Mouse (Mus musculus): ENCODE data around the gene 4930568D16Rik. TPM values are rescaled to one million over a fixed set of nuclear protein-coding genes. Genes with fewer than 3 reads are reported as not detected.

Gene 4930568D16Rik
- polyA plus RNA-seq, 3 experiments from 2014 or later = not detected

DNA sequence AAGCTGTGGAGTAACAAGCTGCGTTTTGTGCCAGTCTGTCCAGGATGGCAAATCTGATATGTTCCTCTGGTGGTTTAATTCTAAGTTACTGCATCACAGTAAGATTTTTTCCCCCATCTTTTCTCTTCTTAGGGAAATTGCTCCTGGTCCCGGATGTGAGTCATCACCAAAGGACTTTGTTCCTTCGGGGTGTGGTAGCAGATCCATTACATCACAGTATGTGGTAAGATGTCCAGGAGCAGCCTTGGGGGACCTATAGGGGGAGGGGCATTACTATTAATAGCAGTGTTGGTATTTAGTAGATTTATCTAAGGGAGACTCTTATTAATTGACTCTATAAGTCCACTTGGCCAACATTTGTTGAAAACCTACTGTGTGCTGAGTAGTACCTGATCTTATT lies 24.9 kb downstream of the 4930568D16Rik start:
- no peak for ATAC-seq

DNA sequence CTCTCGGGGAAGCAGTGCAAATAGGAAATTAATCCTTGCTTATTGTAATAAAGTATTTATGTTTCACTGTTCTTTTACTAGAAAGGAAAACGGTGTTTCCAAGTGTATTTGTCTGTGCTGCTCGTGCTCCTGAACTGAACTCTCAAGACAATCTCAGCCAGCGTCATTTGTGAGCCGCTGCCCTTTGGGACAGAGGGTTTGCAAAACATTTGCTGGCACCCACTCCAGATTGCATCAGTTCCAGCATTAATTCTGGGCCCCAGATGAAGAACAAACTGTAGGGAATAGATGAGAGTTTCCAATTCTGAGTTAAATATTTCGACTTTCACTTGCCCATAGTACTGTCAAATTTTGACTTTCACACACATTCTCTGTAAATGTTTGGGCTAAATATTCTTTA lies 28.8 kb downstream of the 4930568D16Rik start:
- no peak for ATAC-seq

DNA sequence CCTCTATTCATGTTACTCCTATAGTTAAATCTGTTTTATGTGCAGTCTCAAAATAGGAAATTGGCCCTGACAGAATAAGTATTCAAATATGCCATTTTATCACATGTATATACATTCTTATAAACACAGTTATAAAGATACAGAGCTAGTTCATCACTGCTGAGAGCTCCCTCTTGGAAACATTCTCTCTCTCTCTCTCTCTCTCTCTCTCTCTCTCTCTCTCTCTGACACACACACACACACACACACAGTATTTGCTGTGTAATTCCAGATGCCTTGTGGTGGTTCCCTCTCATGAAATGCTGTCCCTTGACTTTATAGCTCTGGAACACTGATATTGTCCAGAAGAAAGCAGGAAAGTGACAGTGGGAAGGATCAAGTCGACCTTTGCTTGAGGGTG lies 29.5 kb downstream of the 4930568D16Rik start:
- no peak for ATAC-seq

- ATAC-seq = no peak
Observed at GRCm38 (mm10) chr2:35337419-35337818, 30.1 kb downstream of the 4930568D16Rik start.

DNA sequence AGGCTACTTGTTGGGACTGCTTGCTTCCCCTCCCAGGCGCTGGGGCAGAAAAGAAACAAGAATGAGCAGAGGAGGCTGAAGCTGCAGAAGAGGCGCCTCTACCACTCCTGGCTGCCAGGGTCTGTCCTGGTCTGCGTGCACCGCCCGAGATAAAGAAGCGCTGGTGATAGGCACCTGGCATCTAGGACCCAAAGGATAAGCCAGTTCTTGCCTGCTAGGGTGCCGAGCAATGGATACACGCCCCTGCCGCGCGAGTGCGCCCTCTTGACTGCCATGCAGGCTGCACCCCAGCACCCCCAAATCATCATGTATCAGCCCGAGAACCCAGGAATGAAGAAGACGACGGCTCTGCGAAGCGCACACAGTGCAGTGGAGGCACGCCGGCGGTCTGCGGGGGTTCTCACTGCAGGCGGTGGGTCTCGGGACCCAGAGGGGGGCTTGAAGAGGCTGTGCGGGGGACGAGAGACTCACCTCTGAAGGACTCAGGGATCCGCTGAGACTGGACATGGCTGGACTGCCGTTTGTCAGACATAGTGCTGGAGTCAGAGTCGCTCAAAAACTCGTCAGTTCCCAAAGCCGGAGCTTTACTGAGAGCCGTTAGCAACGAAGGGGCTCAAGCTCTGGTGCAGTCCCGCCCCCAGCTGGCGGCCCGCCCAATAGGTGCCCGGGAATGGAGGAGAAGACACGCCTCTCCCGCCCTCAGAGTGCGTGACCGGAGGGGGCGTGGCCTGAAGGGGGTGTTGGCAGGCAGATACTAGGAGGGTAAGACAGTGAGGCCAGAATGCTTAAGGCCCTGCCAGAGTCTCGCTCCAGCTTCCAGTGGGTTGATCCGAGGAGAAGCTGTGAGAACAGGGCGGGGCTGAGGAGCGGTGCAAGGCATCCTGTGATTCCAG lies 30.9 kb downstream of the 4930568D16Rik start, which contains the start of gene Stom:
Gene Stom (minus strand): TSS at position 589 of the 893 bp plus-strand sequence.
- peak; percentile 98 for ATAC-seq

DNA sequence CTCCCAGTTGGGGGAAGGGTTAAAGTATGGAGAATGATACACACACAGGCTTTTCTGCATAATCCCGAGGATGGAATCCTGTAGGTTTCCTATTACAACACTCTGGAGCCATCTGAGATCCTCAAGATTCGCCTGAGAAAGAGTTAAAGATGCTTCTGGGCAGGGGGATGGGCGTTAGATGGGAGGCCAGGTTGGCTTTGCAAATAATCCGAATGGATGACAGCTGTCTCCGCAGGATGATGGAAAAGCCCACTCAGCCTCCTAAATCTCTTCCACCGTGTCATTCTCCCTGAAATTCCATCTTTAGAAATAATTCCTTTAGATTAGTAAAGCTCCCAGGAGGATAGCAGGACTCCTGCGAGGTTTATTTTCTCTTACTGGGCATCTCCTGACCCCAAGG lies 31.9 kb downstream of the 4930568D16Rik start:
- ATAC-seq = no peak

- no peak for ATAC-seq
Observed at GRCm38 (mm10) chr2:35333670-35334069, 33.9 kb downstream of the 4930568D16Rik start.

DNA sequence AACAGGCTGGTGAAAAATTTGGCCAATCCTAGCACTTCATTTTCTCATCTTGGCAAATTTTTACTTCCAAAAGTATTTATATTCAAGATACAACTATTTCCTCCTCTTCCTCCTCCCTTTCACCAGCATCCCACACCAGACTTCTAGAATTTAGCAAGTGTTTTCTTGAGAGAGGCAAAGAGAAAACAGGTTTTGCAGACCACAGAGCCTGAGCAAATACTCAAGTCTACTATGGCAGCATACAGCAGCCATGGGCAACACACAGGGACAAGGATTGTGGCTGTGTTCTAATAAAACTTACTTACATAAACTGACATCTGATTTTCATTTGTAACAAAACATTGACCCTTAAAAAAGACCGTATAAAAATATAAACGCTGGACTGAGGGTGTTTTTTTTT lies 36.3 kb downstream of the 4930568D16Rik start:
- no peak for ATAC-seq

DNA sequence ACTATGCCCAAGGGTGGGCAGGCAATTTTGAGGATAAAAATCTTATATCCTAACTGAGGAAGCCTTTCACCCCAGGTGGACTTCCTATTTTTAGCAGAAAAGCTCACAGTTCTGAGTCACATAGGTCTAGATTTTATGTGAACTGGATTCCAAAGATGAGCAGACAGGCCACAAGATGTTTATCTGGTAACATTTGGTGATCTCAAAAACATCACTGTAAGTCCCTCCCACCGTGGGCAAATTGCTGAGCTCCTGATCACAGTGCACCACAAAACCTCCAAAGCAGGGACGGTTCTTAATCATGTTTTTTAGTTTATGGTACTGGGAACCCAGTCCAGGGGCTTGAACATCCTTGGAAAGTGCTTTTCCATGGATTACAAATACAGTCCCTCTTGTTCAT lies 38.5 kb downstream of the 4930568D16Rik start:
- no peak for ATAC-seq

GRCm38 (mm10) chr2:35328064-35328792 lies 39.3 kb downstream of the 4930568D16Rik start:
- no peak for ATAC-seq

GRCm38 (mm10) chr2:35327583-35327982 lies 39.9 kb downstream of the 4930568D16Rik start:
- no peak for ATAC-seq

DNA sequence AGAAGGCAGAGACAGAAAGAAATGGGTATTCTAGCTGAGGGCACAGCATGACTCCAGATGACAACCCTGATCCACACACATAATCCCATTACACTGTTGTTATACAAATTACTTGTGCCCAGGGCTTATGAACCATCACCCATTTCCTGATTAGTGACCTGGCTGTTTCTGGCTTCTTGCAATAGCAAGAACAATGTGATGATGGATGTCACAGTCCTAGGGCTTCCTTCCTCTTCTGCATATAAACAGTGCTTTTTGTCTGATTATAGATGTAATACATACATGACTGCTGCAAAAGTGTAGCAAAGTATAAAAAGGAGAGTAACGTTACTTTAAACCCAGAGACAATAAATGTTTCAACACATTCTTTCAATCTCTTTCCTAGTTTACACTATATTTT lies 40.6 kb downstream of the 4930568D16Rik start:
- no peak for ATAC-seq

DNA sequence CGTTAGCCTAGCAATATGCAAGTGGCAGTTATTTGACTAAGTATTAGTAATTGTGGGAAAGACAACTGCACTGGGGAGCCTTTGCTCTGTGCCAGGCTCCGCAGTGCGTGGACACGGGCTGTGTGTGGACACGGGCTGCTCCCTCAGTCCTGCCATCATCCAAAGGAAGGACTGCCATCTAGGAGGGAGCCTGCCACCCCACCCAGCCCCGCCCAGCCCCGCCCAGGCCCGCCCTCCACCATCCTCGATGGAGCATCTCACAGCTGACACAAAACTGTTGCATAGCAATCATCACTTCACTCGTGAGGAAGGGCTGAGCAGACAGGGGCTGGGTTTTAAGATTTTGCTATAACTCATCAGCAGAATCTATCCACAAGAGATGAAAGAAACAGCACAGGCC lies 41.6 kb downstream of the 4930568D16Rik start:
- no peak for ATAC-seq

DNA sequence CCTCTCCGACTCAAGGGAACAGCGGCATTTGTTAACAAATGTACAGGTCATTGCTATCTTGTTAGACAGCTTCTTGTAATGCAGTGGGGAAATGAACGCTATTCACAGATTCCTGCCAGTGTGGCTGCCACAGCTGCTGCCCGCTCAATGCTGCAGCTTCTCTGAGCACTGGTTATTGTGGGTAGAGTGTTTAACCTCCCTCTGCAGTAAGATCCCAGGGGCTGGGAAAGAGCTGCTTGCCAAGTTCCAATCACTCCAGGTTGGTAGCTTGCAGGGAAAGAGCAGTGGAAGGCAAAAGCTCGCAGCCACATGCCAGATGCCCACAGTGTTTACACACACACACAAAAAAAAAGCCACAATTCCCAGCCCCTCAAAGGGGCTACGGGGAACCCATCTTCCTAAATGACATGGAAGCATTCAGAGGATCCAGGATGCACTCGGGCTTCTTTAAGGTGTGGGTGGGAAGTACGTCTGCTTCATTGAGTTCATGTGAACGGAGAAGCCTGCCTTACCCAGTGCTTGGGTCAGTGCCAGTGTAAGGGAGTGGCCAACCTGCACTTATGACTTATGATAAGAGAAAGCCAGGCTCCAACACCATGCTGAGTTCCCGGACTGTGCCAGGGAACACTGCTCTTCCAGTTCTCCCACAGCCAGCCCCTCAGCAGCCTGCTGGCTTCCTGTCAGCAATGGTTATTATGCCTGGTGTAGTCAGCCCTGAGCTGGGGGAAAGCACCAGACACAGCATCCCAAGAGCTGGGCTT lies 44.9 kb downstream of the 4930568D16Rik start:
- ATAC-seq = no peak

GRCm38 (mm10) chr2:35320399-35320798 lies 47.1 kb downstream of the 4930568D16Rik start:
- no peak for ATAC-seq

GRCm38 (mm10) chr2:35318405-35318804 lies 49.1 kb downstream of the 4930568D16Rik start:
- ATAC-seq = no peak

DNA sequence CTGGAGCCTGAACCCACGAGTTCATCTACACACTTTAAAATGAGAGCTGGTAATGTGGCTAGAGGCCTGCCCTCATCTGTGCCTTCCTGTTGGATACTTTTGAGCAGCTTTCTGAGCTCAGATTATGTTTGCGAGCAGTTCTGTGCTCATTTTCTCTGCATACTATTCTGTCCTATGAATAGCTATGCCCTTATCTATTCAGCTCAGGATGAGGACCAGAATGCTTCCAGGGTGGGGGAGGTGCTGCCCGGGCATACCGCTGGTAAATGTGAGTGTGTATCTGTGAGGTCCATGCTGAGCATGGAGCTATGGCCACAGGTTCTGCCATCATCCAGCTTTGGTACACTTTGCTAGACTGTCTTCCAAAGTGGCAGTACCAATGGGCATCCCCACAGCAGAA lies 49.9 kb downstream of the 4930568D16Rik start:
- no peak for ATAC-seq

- no peak for ATAC-seq
Observed at GRCm38 (mm10) chr2:35314300-35314699, 53.2 kb downstream of the 4930568D16Rik start.

- ATAC-seq = no peak
Observed at GRCm38 (mm10) chr2:35309906-35310493, 57.5 kb downstream of the 4930568D16Rik start.

DNA sequence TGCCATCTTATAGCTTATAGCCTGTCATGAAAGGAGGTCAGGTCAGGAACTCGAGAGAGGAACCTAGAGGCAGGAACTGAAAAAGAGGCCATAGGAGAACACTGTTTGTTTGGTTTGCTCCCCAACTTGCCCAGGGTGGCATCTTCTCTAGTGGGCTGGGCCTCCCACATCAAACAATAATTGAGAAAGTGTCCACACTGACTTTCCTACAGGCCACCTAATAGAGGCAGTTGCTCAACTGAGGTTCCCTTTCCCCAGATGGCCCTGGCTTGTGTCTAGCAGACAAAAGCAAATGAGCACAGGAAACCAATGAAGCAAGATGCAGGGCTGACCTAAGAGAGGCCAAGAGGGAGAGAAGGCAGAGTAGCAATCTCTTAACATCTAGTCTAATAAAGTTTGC lies 59.4 kb downstream of the 4930568D16Rik start:
- no peak for ATAC-seq

Measured in inflammation-experienced regulatory T-cells, adult 6 months (primary cell).